Mouse (Mus musculus) small intestine, adult 2 months (tissue): ENCODE measurements at regions not wholly inside any gene's neighbourhood (a gene's known extent, or its start where the extent isn't known, plus 50 kb on each side); places are given as distances from the start of the nearest gene placed in this dataset.

Source experiments
- CTCF ChIP-seq: fragments of 200-500 bp; IDR thresholded peaks from 2 replicates; pipeline ENCODE4 v1.5.1; 2012; ENCODE audit warnings: low read depth, mild to moderate bottlenecking, control low read depth, inconsistent platforms, low read length, moderate library complexity, mixed read lengths; ENCODE audit not compliant: insufficient replicate concordance, insufficient read length; ENCODE audit errors: extremely low read depth
- POLR2A ChIP-seq: fragments of 200-500 bp; IDR thresholded peaks from 2 replicates; pipeline ENCODE4 v1.6.1; 2012; ENCODE audit warnings: low read depth, mild to moderate bottlenecking, control low read depth, inconsistent platforms, low read length, moderate library complexity

DNA sequence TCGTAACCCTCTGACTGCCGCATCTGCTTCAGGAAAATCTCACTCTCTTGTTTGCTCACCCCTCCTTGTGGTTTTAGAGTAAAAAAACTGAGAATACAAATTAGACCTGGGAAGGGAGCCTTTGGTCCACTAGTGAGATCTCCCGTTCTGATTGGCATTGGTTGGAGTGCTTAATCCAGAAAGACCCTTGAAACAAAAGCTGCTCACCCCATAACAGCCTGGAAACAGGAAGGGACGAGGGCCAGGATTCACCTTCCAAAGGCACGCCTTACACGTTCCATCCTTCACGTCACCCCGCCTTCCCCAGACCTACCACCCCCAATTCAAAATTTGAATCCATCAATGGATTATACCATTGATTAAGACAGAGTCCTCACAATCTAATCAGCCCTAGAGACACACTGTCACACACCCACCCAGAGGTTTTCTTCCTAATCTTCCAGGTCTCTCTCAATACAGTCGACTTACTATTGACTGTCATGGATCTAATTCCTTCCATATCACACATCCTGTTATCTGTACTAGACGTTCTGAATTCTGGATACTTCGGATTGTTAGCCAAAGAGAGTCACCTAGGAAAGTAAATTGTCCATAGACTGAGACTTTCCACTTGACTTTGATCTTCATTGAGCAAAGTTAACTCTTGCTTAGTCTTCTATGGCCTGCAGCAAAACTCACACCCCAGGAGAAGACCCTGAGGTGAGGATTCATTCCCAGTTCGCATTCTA is 94.1 kb upstream of the Cpm start:
- TF ChIP-seq CTCF (no peak), POLR2A (no peak)
